Mouse (Mus musculus): Measurements from ENCODE around the gene Slc38a1. TPM values are rescaled to one million over a fixed set of nuclear protein-coding genes. Genes with fewer than 3 reads are reported as not detected.

Slc38a1 gene
- polyA plus RNA-seq, 1 experiment from 2014 or later, result 149 TPM

- whole genome bisulfite sequencing, result 88% methylated on average over 7 of the region's 7 CpGs
- Histone ChIP-seq H3K4me1 (replicated peaks; ENCODE audit: control insufficient read depth, insufficient read depth, low read length) (0 out of 2 replicates have a peak, but pooled peaks cover 2% of the 10 kb centered on the region), H3K36me3 (ENCODE audit: control insufficient read depth, insufficient read depth, low read length) (peaks cover 12% of the 10 kb centered on the region; the same call in 1 of the 2 replicates), H3K9me3 (ENCODE audit: control insufficient read depth, low read length) (no peaks in the 10 kb centered on the region), H3K27ac (ENCODE audit: low read depth, low read length) (no peak overlapping the region), H3K4me3 (ENCODE audit: low read depth, low read length) (no peak overlapping the region), H3K9ac (ENCODE audit: low read depth, low read length) (no peak overlapping the region), H3K27me3 (ENCODE audit: control insufficient read depth, insufficient read depth, low read length) (no peaks in the 10 kb centered on the region), H3K4me2 (replicated peaks; ENCODE audit: low read depth, low read length) (no peak overlapping the region)
- ATAC-seq (ENCODE audit: low FRiP score), result no peak
- DNase-seq (ENCODE audit: low spot score), result no peak
Measured at GRCm38 (mm10) chr15:96608671-96609070, 34.0 kb downstream of the Slc38a1 start.

GRCm38 (mm10) chr15:96607422-96607821, 35.3 kb downstream of the Slc38a1 start:
- DNase-seq (ENCODE audit: low spot score), result no peak
- 0 out of 2 replicates have a peak, but pooled peaks cover 6% of the 10 kb centered on the region for H3K36me3 ChIP-seq (ENCODE audit: control insufficient read depth, insufficient read depth, low read length)
- no peak overlapping the region for H3K4me2 ChIP-seq (replicated peaks; ENCODE audit: low read depth, low read length)
- no peaks in the 10 kb centered on the region for H3K27me3 ChIP-seq (ENCODE audit: control insufficient read depth, insufficient read depth, low read length)
- no peaks in the 10 kb centered on the region for H3K9me3 ChIP-seq (ENCODE audit: control insufficient read depth, low read length)
- H3K9ac ChIP-seq (ENCODE audit: low read depth, low read length), result no peak overlapping the region
- no peak overlapping the region for H3K4me3 ChIP-seq (ENCODE audit: low read depth, low read length)
- H3K27ac ChIP-seq (ENCODE audit: low read depth, low read length), result no peak overlapping the region
- 81% methylated on average over 5 of the region's 5 CpGs for WGBS
- H3K4me1 ChIP-seq (replicated peaks; ENCODE audit: control insufficient read depth, insufficient read depth, low read length), result 0 out of 2 replicates have a peak, but pooled peaks cover 2% of the 10 kb centered on the region
- no peak for ATAC-seq (ENCODE audit: low FRiP score)

GRCm38 (mm10) chr15:96604282-96604681, 38.4 kb downstream of the Slc38a1 start:
- WGBS, result 76% methylated on average over 10 of the region's 10 CpGs
- Histone ChIP-seq H3K4me1 (replicated peaks; ENCODE audit: control insufficient read depth, insufficient read depth, low read length) (0 out of 2 replicates have a peak, but pooled peaks cover 4% of the 10 kb centered on the region), H3K27me3 (ENCODE audit: control insufficient read depth, insufficient read depth, low read length) (no peaks in the 10 kb centered on the region), H3K27ac (ENCODE audit: low read depth, low read length) (no peak overlapping the region), H3K9ac (ENCODE audit: low read depth, low read length) (no peak overlapping the region), H3K9me3 (ENCODE audit: control insufficient read depth, low read length) (no peaks in the 10 kb centered on the region), H3K4me3 (ENCODE audit: low read depth, low read length) (no peak overlapping the region), H3K4me2 (replicated peaks; ENCODE audit: low read depth, low read length) (no peak overlapping the region), H3K36me3 (ENCODE audit: control insufficient read depth, insufficient read depth, low read length) (no peaks in the 10 kb centered on the region)
- ATAC-seq (ENCODE audit: low FRiP score) (no peak), DNase-seq (ENCODE audit: low spot score) (no peak)

- no peak overlapping the region for H3K9ac ChIP-seq (ENCODE audit: low read depth, low read length)
- ATAC-seq (ENCODE audit: low FRiP score), result no peak
- DNase-seq (ENCODE audit: low spot score), result no peak
- H3K36me3 ChIP-seq (ENCODE audit: control insufficient read depth, insufficient read depth, low read length), result no peaks in the 10 kb centered on the region
- no peak overlapping the region for H3K27ac ChIP-seq (ENCODE audit: low read depth, low read length)
- no peaks in the 10 kb centered on the region for H3K9me3 ChIP-seq (ENCODE audit: control insufficient read depth, low read length)
- no peak overlapping the region for H3K4me2 ChIP-seq (replicated peaks; ENCODE audit: low read depth, low read length)
- WGBS, result 81% methylated on average over 16 of the region's 16 CpGs
- H3K4me3 ChIP-seq (ENCODE audit: low read depth, low read length), result no peak overlapping the region
- 0 out of 2 replicates have a peak, but pooled peaks cover 4% of the 10 kb centered on the region for H3K4me1 ChIP-seq (replicated peaks; ENCODE audit: control insufficient read depth, insufficient read depth, low read length)
- H3K27me3 ChIP-seq (ENCODE audit: control insufficient read depth, insufficient read depth, low read length), result no peaks in the 10 kb centered on the region
Measured at GRCm38 (mm10) chr15:96602043-96602442, 40.7 kb downstream of the Slc38a1 start.

GRCm38 (mm10) chr15:96599852-96600781, 42.6 kb downstream of the Slc38a1 start:
- no peak overlapping the region for H3K27ac ChIP-seq (ENCODE audit: low read depth, low read length)
- no peak overlapping the region for H3K9ac ChIP-seq (ENCODE audit: low read depth, low read length)
- H3K27me3 ChIP-seq (ENCODE audit: control insufficient read depth, insufficient read depth, low read length), result no peaks in the 10 kb centered on the region
- H3K36me3 ChIP-seq (ENCODE audit: control insufficient read depth, insufficient read depth, low read length), result no peaks in the 10 kb centered on the region
- H3K4me2 ChIP-seq (replicated peaks; ENCODE audit: low read depth, low read length), result no peak overlapping the region
- ATAC-seq (ENCODE audit: low FRiP score) (no peak), DNase-seq (ENCODE audit: low spot score) (no peak)
- H3K4me1 ChIP-seq (replicated peaks; ENCODE audit: control insufficient read depth, insufficient read depth, low read length), result 0 out of 2 replicates have a peak, but pooled peaks cover 2% of the 10 kb centered on the region
- no peaks in the 10 kb centered on the region for H3K9me3 ChIP-seq (ENCODE audit: control insufficient read depth, low read length)
- WGBS, result 79% methylated on average over 21 of the region's 21 CpGs
- no peak overlapping the region for H3K4me3 ChIP-seq (ENCODE audit: low read depth, low read length)

- H3K36me3 ChIP-seq (ENCODE audit: control insufficient read depth, insufficient read depth, low read length), result no peaks in the 10 kb centered on the region
- ATAC-seq (ENCODE audit: low FRiP score) (no peak), DNase-seq (ENCODE audit: low spot score) (no peak)
- H3K4me3 ChIP-seq (ENCODE audit: low read depth, low read length), result no peak overlapping the region
- H3K9ac ChIP-seq (ENCODE audit: low read depth, low read length), result no peak overlapping the region
- no peak overlapping the region for H3K27ac ChIP-seq (ENCODE audit: low read depth, low read length)
- H3K4me2 ChIP-seq (replicated peaks; ENCODE audit: low read depth, low read length), result no peak overlapping the region
- no peaks in the 10 kb centered on the region for H3K27me3 ChIP-seq (ENCODE audit: control insufficient read depth, insufficient read depth, low read length)
- H3K9me3 ChIP-seq (ENCODE audit: control insufficient read depth, low read length), result no peaks in the 10 kb centered on the region
- H3K4me1 ChIP-seq (replicated peaks; ENCODE audit: control insufficient read depth, insufficient read depth, low read length), result 0 out of 2 replicates have a peak, but pooled peaks cover 2% of the 10 kb centered on the region
- 72% methylated on average over 11 of the region's 11 CpGs for WGBS
Measured at GRCm38 (mm10) chr15:96598888-96599578, 43.7 kb downstream of the Slc38a1 start.

GRCm38 (mm10) chr15:96597116-96597515, 45.6 kb downstream of the Slc38a1 start:
- no peak for ATAC-seq (ENCODE audit: low FRiP score)
- no peak overlapping the region for H3K9ac ChIP-seq (ENCODE audit: low read depth, low read length)
- no peak for DNase-seq (ENCODE audit: low spot score)
- no peak overlapping the region for H3K4me3 ChIP-seq (ENCODE audit: low read depth, low read length)
- peaks cover 4% of the 10 kb centered on the region; the same call in 1 of the 2 replicates for H3K4me1 ChIP-seq (replicated peaks; ENCODE audit: control insufficient read depth, insufficient read depth, low read length)
- H3K27me3 ChIP-seq (ENCODE audit: control insufficient read depth, insufficient read depth, low read length), result no peaks in the 10 kb centered on the region
- no peaks in the 10 kb centered on the region for H3K36me3 ChIP-seq (ENCODE audit: control insufficient read depth, insufficient read depth, low read length)
- H3K9me3 ChIP-seq (ENCODE audit: control insufficient read depth, low read length), result no peaks in the 10 kb centered on the region
- H3K4me2 ChIP-seq (replicated peaks; ENCODE audit: low read depth, low read length), result no peak overlapping the region
- H3K27ac ChIP-seq (ENCODE audit: low read depth, low read length), result no peak overlapping the region
- WGBS, result 92% methylated on average over 9 of the region's 9 CpGs

- no peak overlapping the region for H3K4me2 ChIP-seq (replicated peaks; ENCODE audit: low read depth, low read length)
- peaks cover 2% of the 10 kb centered on the region; the same call in 1 of the 2 replicates for H3K4me1 ChIP-seq (replicated peaks; ENCODE audit: control insufficient read depth, insufficient read depth, low read length)
- ATAC-seq (ENCODE audit: low FRiP score), result no peak
- H3K27me3 ChIP-seq (ENCODE audit: control insufficient read depth, insufficient read depth, low read length), result no peaks in the 10 kb centered on the region
- H3K36me3 ChIP-seq (ENCODE audit: control insufficient read depth, insufficient read depth, low read length), result no peaks in the 10 kb centered on the region
- H3K27ac ChIP-seq (ENCODE audit: low read depth, low read length), result 0 out of 2 replicates have a peak overlapping the region, but pooled peaks have one; percentile 27
- 92% methylated on average over 7 of the region's 7 CpGs for WGBS
- no peak for DNase-seq (ENCODE audit: low spot score)
- H3K9me3 ChIP-seq (ENCODE audit: control insufficient read depth, low read length), result no peaks in the 10 kb centered on the region
- H3K4me3 ChIP-seq (ENCODE audit: low read depth, low read length), result no peak overlapping the region
- H3K9ac ChIP-seq (ENCODE audit: low read depth, low read length), result no peak overlapping the region
Measured at GRCm38 (mm10) chr15:96594316-96594715, 48.4 kb downstream of the Slc38a1 start.
